Mouse (Mus musculus): ENCODE data around the gene Aifm1.

GRCm38 (mm10) chrX:48481687-48482086 is 31.7 kb downstream of the Aifm1 start:
- TF ChIP-seq CTCF (IDR thresholded peaks at IDR 0.05; ENCODE audit: low read depth) = no peak
- no peak for TF ChIP-seq EP300 (IDR thresholded peaks at IDR 0.05; ENCODE audit: low read depth)
